Comparison of ENCODE assay signal across 31 mouse cellular contexts in the genomic region with DNA sequence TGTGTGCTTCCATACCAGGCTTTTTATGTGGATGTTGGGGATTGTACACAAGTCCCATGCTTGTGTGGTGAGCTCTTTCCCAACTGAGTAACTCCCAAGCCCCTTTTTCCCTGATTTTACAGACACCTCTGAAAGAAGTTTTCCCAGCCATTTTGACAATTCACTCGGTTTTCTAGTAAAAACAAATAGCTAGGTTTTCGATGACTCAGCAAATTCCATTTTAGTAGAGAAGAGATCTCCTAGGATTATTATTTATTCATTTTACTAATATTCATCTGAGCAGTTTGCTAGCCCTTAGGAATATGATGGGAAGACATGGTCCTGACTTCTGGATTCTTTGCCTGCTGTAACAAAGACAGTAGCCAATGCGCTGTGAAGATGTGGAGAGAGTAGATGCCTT.
"Had no signal": no experiment of that assay in that cellular context is flagged by ENCODE, and none has a peak within 500 bp of the region (broad histone marks: within the 10 kb centered on the region; RNA-seq: fewer than 3 reads in every experiment).

No protein-coding gene starts in this region.

- H3K9me3 ChIP-seq: limb, embryonic 10.5 days; limb, embryonic 12.5 days; limb, embryonic 13.5 days; limb, embryonic 15.5 days; liver, embryonic 12.5 days; liver, embryonic 13.5 days; liver, embryonic 15.5 days; lung, embryonic 15.5 days; megakaryocyte, embryonic 14.5 days; midbrain, embryonic 10.5 days; midbrain, embryonic 12.5 days; midbrain, embryonic 13.5 days; midbrain, embryonic 15.5 days had no signal

- H3K9ac ChIP-seq: limb, embryonic 12.5 days; limb, embryonic 13.5 days; limb, embryonic 15.5 days; liver, embryonic 12.5 days; liver, embryonic 13.5 days; liver, embryonic 14.5 days; liver, embryonic 15.5 days; liver, postnatal 0 days; lung, embryonic 14.5 days; lung, embryonic 15.5 days; midbrain, embryonic 12.5 days; midbrain, embryonic 13.5 days; midbrain, embryonic 15.5 days had no signal

- H3K4me3 ChIP-seq: limb, embryonic 10.5 days; limb, embryonic 12.5 days; limb, embryonic 13.5 days; limb, embryonic 15.5 days; liver, embryonic 12.5 days; liver, embryonic 13.5 days; liver, embryonic 15.5 days; lung, embryonic 15.5 days; megakaryocyte, embryonic 14.5 days; midbrain, embryonic 10.5 days; midbrain, embryonic 12.5 days; midbrain, embryonic 13.5 days; midbrain, embryonic 15.5 days; myocyte had no signal

- H3K27ac ChIP-seq: limb, embryonic 10.5 days; limb, embryonic 12.5 days; limb, embryonic 13.5 days; limb, embryonic 15.5 days; liver, embryonic 12.5 days; liver, embryonic 13.5 days; liver, embryonic 14.5 days; liver, embryonic 15.5 days; lung, embryonic 15.5 days; macrophage; midbrain, embryonic 10.5 days; midbrain, embryonic 12.5 days; midbrain, embryonic 13.5 days; midbrain, embryonic 15.5 days had no signal

- H3K4me2 ChIP-seq: limb, embryonic 12.5 days; limb, embryonic 13.5 days; limb, embryonic 15.5 days; liver, embryonic 11.5 days; liver, embryonic 12.5 days; liver, embryonic 13.5 days; liver, embryonic 15.5 days; lung, embryonic 14.5 days; lung, embryonic 15.5 days; midbrain, embryonic 11.5 days; midbrain, embryonic 12.5 days; midbrain, embryonic 13.5 days; midbrain, embryonic 15.5 days had no signal

- H3K4me1 ChIP-seq: limb, embryonic 10.5 days; limb, embryonic 15.5 days; liver, embryonic 12.5 days; liver, embryonic 13.5 days; liver, embryonic 15.5 days; lung, embryonic 15.5 days; megakaryocyte, embryonic 14.5 days had no signal

- ATAC-seq: liver, embryonic 12.5 days; liver, postnatal 0 days; lung, postnatal 0 days; midbrain, embryonic 13.5 days; midbrain, embryonic 15.5 days; midbrain, embryonic 16.5 days had no signal

- DNase-seq: left cerebral cortex, postnatal 4 days; liver; liver, embryonic 13.5 days; liver, postnatal 0 days; lung, adult 18-20 months; lung, adult 2 months; lung, embryonic 14.5 days; lung, postnatal 10 days; lung, postnatal 14 days; lung, postnatal 36 days; lung, postnatal 4 days; midbrain, embryonic 14.5 days had no signal

- H3K27me3 ChIP-seq: limb, embryonic 15.5 days; liver, embryonic 12.5 days; liver, embryonic 13.5 days; liver, embryonic 15.5 days; lung, embryonic 15.5 days; megakaryocyte, embryonic 14.5 days; midbrain, embryonic 12.5 days; midbrain, embryonic 13.5 days; midbrain, embryonic 15.5 days had no signal

- H3K36me3 ChIP-seq: limb, embryonic 10.5 days; limb, embryonic 12.5 days; limb, embryonic 13.5 days; limb, embryonic 15.5 days; liver, embryonic 12.5 days; liver, embryonic 13.5 days; liver, embryonic 15.5 days; lung, embryonic 15.5 days; midbrain, embryonic 10.5 days; midbrain, embryonic 12.5 days; midbrain, embryonic 13.5 days; midbrain, embryonic 15.5 days had no signal
